In the genomic region with DNA sequence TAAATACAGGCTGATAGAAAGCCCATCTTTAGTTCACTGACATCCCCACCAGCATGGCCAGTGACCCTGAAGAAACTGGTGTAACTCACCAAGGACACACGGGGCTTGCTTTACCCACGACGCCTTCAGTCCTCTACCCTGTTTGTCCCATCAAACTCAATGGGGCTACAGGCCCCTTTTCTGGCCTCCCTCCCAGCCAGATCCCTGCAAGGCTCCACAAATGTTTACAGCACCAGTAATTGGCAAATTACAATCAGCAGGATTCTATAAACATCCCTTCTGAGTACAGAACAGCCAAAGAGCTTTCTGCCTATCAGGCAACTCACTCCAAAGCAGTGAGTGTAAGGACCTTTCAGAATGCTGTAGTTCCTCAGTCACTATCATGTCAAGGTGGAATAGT, we compare ENCODE assay signal across 24 mouse cellular contexts.
DNase-seq lines count a peak whose midpoint lies in the region; ATAC-seq and TF ChIP-seq lines count a peak whose summit lies in the region.
"Had no signal": no experiment of that assay in that cellular context is flagged by ENCODE, and none has a peak within 500 bp of the region (broad histone marks: within the 10 kb centered on the region; RNA-seq: fewer than 3 reads in every experiment).

No protein-coding gene starts in this region.

- no peaks in the 10 kb centered on the region for H3K27me3 ChIP-seq in forebrain, embryonic 16.5 days (replicated peaks; ENCODE audit: control insufficient read depth, insufficient read depth, low read length)
- H3K27me3 ChIP-seq in forebrain, embryonic 11.5 days (ENCODE audit: control insufficient read depth, insufficient read depth, low read length) = no peaks in the 10 kb centered on the region
- no peaks in the 10 kb centered on the region for H3K27me3 ChIP-seq in liver, postnatal 0 days (ENCODE audit: insufficient read depth, low read length)
- no peaks in the 10 kb centered on the region for H3K27me3 ChIP-seq in liver, embryonic 11.5 days (replicated peaks; ENCODE audit: control insufficient read depth, insufficient read depth, low read length)
- H3K27me3 ChIP-seq in embryonic facial prominence, embryonic 14.5 days (replicated peaks; ENCODE audit: control insufficient read depth, insufficient read depth, low read length) = no peaks in the 10 kb centered on the region
- H3K27me3 ChIP-seq: CH12.LX; hindbrain, embryonic 15.5 days; liver, embryonic 13.5 days; midbrain, embryonic 13.5 days; neural tube, embryonic 12.5 days had no signal

- no peak for TF ChIP-seq CTCF in liver, postnatal 0 days (IDR thresholded peaks at IDR 0.05; ENCODE audit: low read depth)

- H3K4me3 ChIP-seq in forebrain, embryonic 16.5 days (replicated peaks; ENCODE audit: low read length) = no peak overlapping the region
- no peak overlapping the region for H3K4me3 ChIP-seq in forebrain, embryonic 11.5 days (ENCODE audit: low read depth, low read length)
- no peak overlapping the region for H3K4me3 ChIP-seq in liver, postnatal 0 days (ENCODE audit: low read depth, low read length)
- H3K4me3 ChIP-seq in liver, embryonic 11.5 days (ENCODE audit: low read depth, low read length) = no peak overlapping the region
- no peak overlapping the region for H3K4me3 ChIP-seq in embryonic facial prominence, embryonic 14.5 days (ENCODE audit: low read depth, low read length)
- H3K4me3 ChIP-seq: hindbrain, embryonic 15.5 days; layer of hippocampus, adult 2 months; liver, embryonic 13.5 days; midbrain, embryonic 13.5 days; neural tube, embryonic 12.5 days had no signal

- ATAC-seq in forebrain, embryonic 16.5 days = peak; percentile 24; the same call in 1 of the 2 replicates
- no peak for ATAC-seq in forebrain, embryonic 11.5 days (replicated peaks; ENCODE audit: low FRiP score)
- no peak for ATAC-seq in liver, postnatal 0 days
- ATAC-seq in liver, embryonic 11.5 days (replicated peaks; ENCODE audit: low FRiP score) = no peak
- ATAC-seq in embryonic facial prominence, embryonic 14.5 days (ENCODE audit: low read depth) = no peak
- ATAC-seq: midbrain, embryonic 13.5 days had no signal

- no peak for TF ChIP-seq EP300 in liver, postnatal 0 days (IDR thresholded peaks at IDR 0.05; ENCODE audit: low read depth)

- H3K9ac ChIP-seq in forebrain, embryonic 16.5 days (replicated peaks; ENCODE audit: low read depth, low read length) = no peak overlapping the region
- no peak overlapping the region for H3K9ac ChIP-seq in forebrain, embryonic 11.5 days (ENCODE audit: low read length)
- H3K9ac ChIP-seq in liver, postnatal 0 days (replicated peaks) = no peak overlapping the region
- H3K9ac ChIP-seq in liver, embryonic 11.5 days (ENCODE audit: low read depth, low read length) = no peak overlapping the region
- H3K9ac ChIP-seq in embryonic facial prominence, embryonic 14.5 days (ENCODE audit: low read depth, low read length) = no peak overlapping the region
- H3K9ac ChIP-seq: hindbrain, embryonic 15.5 days; liver, embryonic 13.5 days; midbrain, embryonic 13.5 days; neural tube, embryonic 12.5 days had no signal

- H3K4me2 ChIP-seq in forebrain, embryonic 16.5 days (ENCODE audit: low read length) = no peak overlapping the region
- H3K4me2 ChIP-seq in forebrain, embryonic 11.5 days (ENCODE audit: low read depth, low read length, severe bottlenecking) = no peak overlapping the region
- no peak overlapping the region for H3K4me2 ChIP-seq in liver, postnatal 0 days (ENCODE audit: low read depth, low read length)
- H3K4me2 ChIP-seq in liver, embryonic 11.5 days = no peak overlapping the region
- H3K4me2 ChIP-seq in embryonic facial prominence, embryonic 14.5 days (ENCODE audit: low read depth, low read length) = no peak overlapping the region
- H3K4me2 ChIP-seq: hindbrain, embryonic 15.5 days; liver, embryonic 13.5 days; midbrain, embryonic 13.5 days; neural tube, embryonic 12.5 days had no signal

- H3K27ac ChIP-seq in forebrain, embryonic 16.5 days (ENCODE audit: low read length) = no peak overlapping the region
- H3K27ac ChIP-seq in forebrain, embryonic 11.5 days (ENCODE audit: low read depth, low read length) = no peak overlapping the region
- 0 out of 2 replicates have a peak overlapping the region, but pooled peaks have one; percentile 29 for H3K27ac ChIP-seq in liver, postnatal 0 days (ENCODE audit: low read depth)
- no peak overlapping the region for H3K27ac ChIP-seq in liver, embryonic 11.5 days (ENCODE audit: low read depth, low read length)
- H3K27ac ChIP-seq in embryonic facial prominence, embryonic 14.5 days (replicated peaks; ENCODE audit: low read depth, low read length) = no peak overlapping the region
- H3K27ac ChIP-seq: hindbrain, embryonic 15.5 days; layer of hippocampus, adult 2 months; midbrain, embryonic 13.5 days; neural tube, embryonic 12.5 days had no signal

- 23% methylated on average over 3 of the region's 3 CpGs for WGBS in forebrain, embryonic 16.5 days
- 98% methylated on average over 3 of the region's 3 CpGs for WGBS in forebrain, embryonic 11.5 days
- 58% methylated on average over 3 of the region's 3 CpGs for WGBS in liver, postnatal 0 days (ENCODE audit: insufficient replicate concordance)
- WGBS in liver, embryonic 11.5 days = 57% methylated on average over 3 of the region's 3 CpGs
- 55% methylated on average over 3 of the region's 3 CpGs for WGBS in embryonic facial prominence, embryonic 14.5 days

- peaks cover 14% of the 10 kb centered on the region for H3K4me1 ChIP-seq in forebrain, embryonic 16.5 days (replicated peaks; ENCODE audit: control insufficient read depth, insufficient read depth, low read length)
- H3K4me1 ChIP-seq in forebrain, embryonic 11.5 days (replicated peaks; ENCODE audit: control insufficient read depth, insufficient read depth, low read length) = peaks cover 7% of the 10 kb centered on the region
- no peaks in the 10 kb centered on the region for H3K4me1 ChIP-seq in liver, postnatal 0 days (ENCODE audit: insufficient read depth)
- peaks cover 18% of the 10 kb centered on the region for H3K4me1 ChIP-seq in liver, embryonic 11.5 days (replicated peaks; ENCODE audit: control insufficient read depth, insufficient read depth, low read length)
- H3K4me1 ChIP-seq in embryonic facial prominence, embryonic 14.5 days (ENCODE audit: control insufficient read depth, insufficient read depth, low read length) = peaks cover 15% of the 10 kb centered on the region

- H3K9me3 ChIP-seq in forebrain, embryonic 16.5 days (ENCODE audit: control insufficient read depth, low read length) = 0 out of 2 replicates have a peak, but pooled peaks cover 3% of the 10 kb centered on the region
- no peaks in the 10 kb centered on the region; the same call in 1 of the 2 replicates for H3K9me3 ChIP-seq in forebrain, embryonic 11.5 days (ENCODE audit: control insufficient read depth, low read length)
- H3K9me3 ChIP-seq in liver, postnatal 0 days (ENCODE audit: low read length) = no peaks in the 10 kb centered on the region
- 0 out of 2 replicates have a peak, but pooled peaks cover 3% of the 10 kb centered on the region for H3K9me3 ChIP-seq in liver, embryonic 11.5 days (ENCODE audit: control insufficient read depth, low read length)
- peaks cover 14% of the 10 kb centered on the region for H3K9me3 ChIP-seq in embryonic facial prominence, embryonic 14.5 days (ENCODE audit: control insufficient read depth, low read length)
- H3K9me3 ChIP-seq: hindbrain, embryonic 15.5 days; liver, embryonic 13.5 days had no signal

- H3K36me3 ChIP-seq in forebrain, embryonic 16.5 days (ENCODE audit: control insufficient read depth, insufficient read depth) = peaks cover 4% of the 10 kb centered on the region; the same call in 1 of the 2 replicates
- H3K36me3 ChIP-seq in forebrain, embryonic 11.5 days (ENCODE audit: control insufficient read depth, insufficient read depth, low read length) = no peaks in the 10 kb centered on the region
- H3K36me3 ChIP-seq in liver, postnatal 0 days (replicated peaks; ENCODE audit: insufficient read depth, low read length) = no peaks in the 10 kb centered on the region
- H3K36me3 ChIP-seq in liver, embryonic 11.5 days (ENCODE audit: control insufficient read depth, insufficient read depth, low read length) = no peaks in the 10 kb centered on the region
- H3K36me3 ChIP-seq in embryonic facial prominence, embryonic 14.5 days (ENCODE audit: control insufficient read depth, insufficient read depth, low read length) = 0 out of 2 replicates have a peak, but pooled peaks cover 6% of the 10 kb centered on the region
- H3K36me3 ChIP-seq: liver, embryonic 13.5 days had no signal

- DNase-seq in forebrain, embryonic 11.5 days (ENCODE audit: low spot score) = no peak
- no peak for DNase-seq in liver, postnatal 0 days
- DNase-seq in liver, embryonic 11.5 days (ENCODE audit: low spot score) = no peak
- DNase-seq in embryonic facial prominence, embryonic 14.5 days (ENCODE audit: low spot score) = peak; percentile 59
- DNase-seq in lung, postnatal 4 days = peak; percentile 39 to 74
- no peak for DNase-seq in left cerebral cortex, adult 8-10 months (ENCODE audit: low spot score in 2 of 2)
- DNase-seq: adrenal gland, postnatal 14 days; cerebellum, adult 11-12 months; cerebellum, postnatal 25 days; embryo, embryonic 11 days; gastrocnemius, postnatal 10 days; heart, adult 18-20 months; heart, postnatal 4 days; kidney, adult 8-10 months; kidney, postnatal 14 days; liver, embryonic 13.5 days; right cerebral cortex, adult 18-20 months; thymus, postnatal 36 days had no signal

Comparison
In these comparisons a context has a peak if more than half of its experiments do, and no peak if none do; other contexts are left out.
1. DNase-seq: peak in embryonic facial prominence, embryonic 14.5 days (single experiment) and lung, postnatal 4 days (2 of 2); none in forebrain, embryonic 11.5 days (single experiment), liver, postnatal 0 days (single experiment), liver, embryonic 11.5 days (single experiment) and left cerebral cortex, adult 8-10 months (0 of 2).